Mouse (Mus musculus) duodenum, adult 2 months (tissue): ENCODE data around the gene Sdcbp2. TPM values are rescaled to one million over a fixed set of nuclear protein-coding genes. Genes with fewer than 3 reads are reported as not detected.

ENCODE experiments used
- polyA plus RNA-seq: library from polyadenylated mRNA; depleted of rRNA; stranded (reverse); fragments of >200 nt; gene quantifications from 2 replicates; pipeline ENCODE4 v1.2.3, GENCODE M21; 2012; ENCODE audit warnings: low replicate concordance; rRNA removed

Sdcbp2 gene
- 132 and 142 TPM in 2 replicates for polyA plus RNA-seq

GRCm38 (mm10) chr2:151571873-151572700 lies at the start of gene Sdcbp2:
TSS of gene Sdcbp2 (plus strand) at chr2:151572622.

GRCm38 (mm10) chr2:151542323-151543062 lies 29.9 kb upstream of the Sdcbp2 start, which contains the start of gene Fkbp1a:
TSS of gene Fkbp1a (plus strand) at chr2:151542483.

GRCm38 (mm10) chr2:151632159-151632814 lies 59.9 kb downstream of the Sdcbp2 start, which contains the start of gene Snph:
TSS of gene Snph (minus strand) at chr2:151632593.

Other genes with a start within 250 kb of the Sdcbp2 start
- gene 4921509C19Rik, start 96.5 kb upstream of the Sdcbp2 start, polyA plus RNA-seq: not detected in 2 replicates
- 20.6 and 24.8 TPM in 2 replicates for gene Nsfl1c, start 78.4 kb upstream of the Sdcbp2 start, polyA plus RNA-seq
- 76.4 and 84.7 TPM in 2 replicates for gene Fkbp1a, start 30.1 kb upstream of the Sdcbp2 start, polyA plus RNA-seq
- gene Snph, start 60.0 kb downstream of the Sdcbp2 start, polyA plus RNA-seq: 10.7 and 15.3 TPM in 2 replicates
- not detected in 2 replicates for gene Rad21l, start 95.9 kb downstream of the Sdcbp2 start, polyA plus RNA-seq
- not detected in 2 replicates for gene Tmem74b, start 129.4 kb downstream of the Sdcbp2 start, polyA plus RNA-seq
- 33.9 and 47.5 TPM in 2 replicates for gene Psmf1, start 171.6 kb downstream of the Sdcbp2 start, polyA plus RNA-seq